20 mouse cellular contexts compared by ENCODE assay signal in genomic region chr17:17844606-17845005, GRCm38 (mm10). TPM values are rescaled to one million over a fixed set of nuclear protein-coding genes. Genes with fewer than 3 reads are reported as not detected.
"Had no signal": no experiment of that assay in that cellular context is flagged by ENCODE, and none has a peak within 500 bp of the region (broad histone marks: within the 10 kb centered on the region; RNA-seq: fewer than 3 reads in every experiment).

No protein-coding gene starts in this region.

RNA-seq across cellular contexts. Expression of gene Has1, which starts 10.4 kb away (rescaled TPM):
- polyA plus RNA-seq: erythroblast, embryonic 14.5 days had no signal

RNA-seq across cellular contexts. Expression of gene Spaca6, which starts 17.6 kb away (rescaled TPM):
- polyA plus RNA-seq: erythroblast, embryonic 14.5 days had no signal

RNA-seq across cellular contexts. Expression of gene Fpr1, which starts 39.1 kb away (rescaled TPM):
- polyA plus RNA-seq: cortical plate, adult 2 months; embryonic facial prominence, embryonic 10.5 days; embryonic facial prominence, embryonic 13.5 days; erythroblast, embryonic 14.5 days; forebrain, embryonic 10.5 days; forebrain, embryonic 11.5 days; forebrain, embryonic 12.5 days; forebrain, embryonic 13.5 days; forebrain, embryonic 14.5 days; forebrain, embryonic 15.5 days; forebrain, embryonic 16.5 days; frontal cortex, adult 2 months had no signal

RNA-seq across cellular contexts. Expression of gene Fpr2, which starts 43.0 kb away (rescaled TPM):
- polyA plus RNA-seq: embryonic facial prominence, embryonic 10.5 days; embryonic facial prominence, embryonic 11.5 days; embryonic facial prominence, embryonic 12.5 days; embryonic facial prominence, embryonic 13.5 days; erythroblast, embryonic 14.5 days; forebrain, embryonic 10.5 days; forebrain, embryonic 11.5 days; forebrain, embryonic 12.5 days; forebrain, embryonic 13.5 days; forebrain, embryonic 14.5 days; forebrain, embryonic 15.5 days; forebrain, embryonic 16.5 days; heart, embryonic 10.5 days had no signal

RNA-seq across cellular contexts. Expression of gene Fpr3, which starts 43.0 kb away (rescaled TPM):
- polyA plus RNA-seq: cortical plate, adult 2 months; embryonic facial prominence, embryonic 10.5 days; embryonic facial prominence, embryonic 11.5 days; embryonic facial prominence, embryonic 12.5 days; embryonic facial prominence, embryonic 13.5 days; embryonic facial prominence, embryonic 14.5 days; embryonic facial prominence, embryonic 15.5 days; erythroblast, embryonic 14.5 days; forebrain, embryonic 10.5 days; forebrain, embryonic 11.5 days; forebrain, embryonic 12.5 days; forebrain, embryonic 13.5 days; forebrain, embryonic 14.5 days; forebrain, embryonic 15.5 days; forebrain, embryonic 16.5 days; forebrain, postnatal 0 days; frontal cortex, adult 2 months; gonadal fat pad, adult 2 months; heart, adult 2 months; heart, embryonic 10.5 days had no signal
